Mouse (Mus musculus): Measurements from ENCODE around the gene H2-Oa. TPM values are rescaled to one million over a fixed set of nuclear protein-coding genes. Genes with fewer than 3 reads are reported as not detected.

H2-Oa gene
- 2.1 and 2.5 TPM in 2 replicates for polyA plus RNA-seq (2012; rRNA removed)

DNA sequence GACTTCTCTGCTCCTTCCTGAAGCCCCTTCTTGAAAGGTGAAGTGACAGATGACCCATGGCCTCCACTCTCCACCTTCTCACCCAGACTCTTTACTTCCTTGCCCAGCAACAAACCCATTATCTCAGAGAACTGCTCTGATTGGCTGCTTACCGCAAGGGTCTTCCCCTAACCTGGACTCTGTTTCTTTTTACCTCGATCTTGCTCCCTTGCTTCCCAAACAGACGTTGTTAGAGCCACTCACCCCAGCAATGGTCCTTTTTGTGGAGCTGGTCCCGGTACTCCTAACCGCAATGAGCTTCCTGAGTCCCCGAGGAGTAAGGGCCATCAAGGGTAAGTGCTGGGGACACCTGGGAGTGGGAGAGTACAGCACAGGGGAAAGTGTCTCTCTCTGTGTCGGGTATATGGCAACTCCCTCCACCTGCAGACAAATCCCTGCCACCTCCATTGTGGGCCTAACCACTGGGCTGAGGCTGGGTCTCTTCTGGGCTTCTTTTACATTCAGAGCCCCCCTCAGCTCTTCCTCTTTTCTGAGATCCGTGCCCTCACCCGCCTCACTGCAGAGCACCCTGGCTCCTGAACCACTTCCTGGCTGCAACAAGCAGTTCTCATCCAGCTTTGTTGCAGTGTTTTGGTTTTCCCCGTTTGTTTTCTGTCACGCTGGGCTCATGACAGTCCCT is at the start of gene H2-Oa:
TSS of gene H2-Oa (plus strand) at position 144 of the 679 bp plus-strand sequence.
- DNase-seq (ENCODE audit: low read depth) = no peak

DNA sequence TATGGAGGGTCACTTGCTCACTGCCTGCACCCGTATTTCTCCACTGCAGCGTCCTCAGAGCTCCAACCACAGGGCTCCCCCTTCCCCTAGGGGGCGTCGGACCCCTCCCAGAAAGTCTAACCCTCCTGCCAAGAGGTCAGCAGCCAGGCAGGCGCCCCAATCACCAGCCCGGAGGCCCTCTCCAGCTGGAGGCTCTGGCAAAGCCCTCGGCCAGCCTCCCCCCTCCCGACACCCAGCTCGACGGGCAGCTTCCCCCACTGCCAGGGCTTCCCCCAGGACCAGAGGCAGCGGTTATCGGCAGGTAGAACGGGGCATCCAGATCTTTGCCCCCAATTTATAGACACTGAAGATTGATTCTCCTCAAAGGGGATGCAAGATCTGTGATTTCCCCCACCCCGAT is 46.2 kb upstream of the H2-Oa start:
- no peak for DNase-seq (ENCODE audit: low read depth)

GRCm38 (mm10) chr17:34047404-34048050 is 44.6 kb upstream of the H2-Oa start:
- DNase-seq (ENCODE audit: low read depth) = no peak

- no peak for DNase-seq (ENCODE audit: low read depth)
These were observed 34.9 kb upstream of the H2-Oa start for GRCm38 (mm10) chr17:34057224-34057623.

GRCm38 (mm10) chr17:34068864-34069263 is 23.3 kb upstream of the H2-Oa start:
- DNase-seq (ENCODE audit: low read depth) = no peak

DNA sequence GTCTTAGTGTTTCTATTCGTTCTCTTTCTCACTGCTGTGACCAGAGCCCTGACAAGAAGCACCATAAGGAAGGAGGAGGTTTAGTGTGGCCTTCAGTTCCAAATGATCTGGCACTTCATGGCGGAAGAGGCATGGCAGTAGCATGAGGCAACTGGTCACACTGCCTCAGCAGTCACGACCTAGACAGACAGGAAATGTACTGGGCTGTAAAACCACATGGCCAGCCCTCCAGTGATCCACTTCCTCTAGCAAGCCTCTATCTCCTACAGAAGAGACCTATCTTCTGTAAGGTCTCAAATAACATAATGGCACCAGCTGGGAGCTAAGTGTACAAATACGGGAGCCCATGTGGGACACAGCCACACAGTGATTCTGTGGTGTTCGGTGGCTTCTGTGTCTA is 20.0 kb upstream of the H2-Oa start:
- no peak for DNase-seq (ENCODE audit: low read depth)

GRCm38 (mm10) chr17:34075271-34075670 is 16.9 kb upstream of the H2-Oa start:
- peak; percentile 5 for DNase-seq (ENCODE audit: low read depth)

DNA sequence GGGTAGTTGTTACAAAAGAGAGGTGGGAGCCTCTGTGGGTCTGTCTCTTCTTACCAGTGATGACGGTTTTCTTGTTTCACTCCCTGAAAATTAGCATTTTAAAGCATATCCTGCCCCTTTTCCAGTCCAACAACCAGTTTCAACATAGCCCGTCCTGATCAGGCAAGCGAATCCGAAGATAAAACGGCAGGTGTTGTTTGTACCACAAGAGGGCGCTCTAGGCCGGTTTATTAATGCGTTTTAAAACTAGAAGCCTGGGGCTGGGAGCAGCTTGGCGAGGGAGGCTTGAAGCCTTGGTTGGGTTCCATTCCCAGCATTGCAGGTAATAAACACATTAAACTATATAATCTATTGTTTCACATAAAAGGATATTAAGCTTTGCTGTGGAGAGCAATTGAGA is 14.6 kb upstream of the H2-Oa start:
- peak; percentile 13 for DNase-seq (ENCODE audit: low read depth)

DNA sequence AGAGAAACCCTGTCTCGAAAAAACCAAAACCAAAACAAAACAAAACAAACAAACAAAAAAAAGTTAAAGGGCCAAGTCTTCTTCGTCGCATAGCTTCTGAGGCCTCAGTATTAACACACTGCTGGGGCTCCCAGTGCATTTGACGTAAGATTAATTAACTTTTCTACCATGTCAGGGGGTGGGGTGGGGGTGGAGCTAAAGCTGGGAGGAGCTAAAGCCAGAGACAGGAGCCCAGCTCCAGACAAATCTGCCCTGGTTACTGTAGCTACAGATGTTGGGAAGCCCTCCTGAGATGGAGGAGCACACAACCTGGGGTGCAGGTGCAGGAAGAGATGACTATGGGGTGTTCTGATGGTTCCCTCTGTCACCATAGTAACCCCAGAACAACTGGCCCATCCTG is 14.0 kb upstream of the H2-Oa start:
- DNase-seq (ENCODE audit: low read depth) = no peak

DNA sequence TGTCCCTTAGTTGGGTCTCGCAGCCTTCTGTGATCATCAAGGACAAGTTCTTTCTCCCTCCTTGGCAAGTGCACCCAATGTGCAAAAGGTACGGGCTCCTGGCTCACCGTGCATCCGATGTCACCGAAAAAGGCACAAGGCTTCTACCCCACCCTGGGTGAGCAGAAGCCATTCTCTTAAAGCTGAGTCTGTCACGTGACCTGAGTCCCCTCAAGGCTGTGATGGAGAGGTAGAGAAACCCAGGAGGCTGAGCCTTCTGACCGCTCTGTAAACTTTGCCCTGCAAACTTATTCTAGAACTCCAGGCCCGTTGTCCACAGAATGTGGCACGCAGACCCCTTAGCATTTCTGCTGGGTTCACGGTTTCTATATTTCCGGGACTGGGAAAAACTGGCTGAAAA is 13.1 kb upstream of the H2-Oa start:
- DNase-seq (ENCODE audit: low read depth) = no peak

- no peak for DNase-seq (ENCODE audit: low read depth)
These were observed 12.5 kb upstream of the H2-Oa start for GRCm38 (mm10) chr17:34079621-34080020.

GRCm38 (mm10) chr17:34083104-34083503 is 9.0 kb upstream of the H2-Oa start:
- no peak for DNase-seq (ENCODE audit: low read depth)

- DNase-seq (ENCODE audit: low read depth) = no peak
These were observed 4.8 kb upstream of the H2-Oa start for GRCm38 (mm10) chr17:34087386-34087785.

GRCm38 (mm10) chr17:34088124-34088523 is 4.0 kb upstream of the H2-Oa start:
- DNase-seq (ENCODE audit: low read depth) = no peak

DNA sequence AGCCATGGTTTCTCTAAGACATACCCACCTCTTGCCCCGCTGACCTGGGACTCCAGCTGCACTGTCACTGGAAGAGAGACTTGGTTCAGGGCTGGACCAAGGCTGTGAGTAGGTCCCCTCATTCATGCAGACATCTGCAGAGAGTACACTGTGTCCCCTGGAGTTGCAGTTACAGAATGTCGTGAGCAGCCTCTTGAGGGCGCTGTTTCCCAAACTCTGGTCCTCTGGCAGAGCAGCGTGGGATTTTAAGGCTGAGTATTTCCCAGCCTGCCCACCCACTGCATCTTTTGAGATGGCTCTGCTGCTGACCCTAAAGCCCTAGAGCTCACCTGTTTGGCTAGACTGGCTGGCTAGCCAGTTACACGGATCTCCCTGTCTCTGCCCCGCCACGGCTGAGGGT is 1.2 kb upstream of the H2-Oa start:
- no peak for DNase-seq (ENCODE audit: low read depth)

DNA sequence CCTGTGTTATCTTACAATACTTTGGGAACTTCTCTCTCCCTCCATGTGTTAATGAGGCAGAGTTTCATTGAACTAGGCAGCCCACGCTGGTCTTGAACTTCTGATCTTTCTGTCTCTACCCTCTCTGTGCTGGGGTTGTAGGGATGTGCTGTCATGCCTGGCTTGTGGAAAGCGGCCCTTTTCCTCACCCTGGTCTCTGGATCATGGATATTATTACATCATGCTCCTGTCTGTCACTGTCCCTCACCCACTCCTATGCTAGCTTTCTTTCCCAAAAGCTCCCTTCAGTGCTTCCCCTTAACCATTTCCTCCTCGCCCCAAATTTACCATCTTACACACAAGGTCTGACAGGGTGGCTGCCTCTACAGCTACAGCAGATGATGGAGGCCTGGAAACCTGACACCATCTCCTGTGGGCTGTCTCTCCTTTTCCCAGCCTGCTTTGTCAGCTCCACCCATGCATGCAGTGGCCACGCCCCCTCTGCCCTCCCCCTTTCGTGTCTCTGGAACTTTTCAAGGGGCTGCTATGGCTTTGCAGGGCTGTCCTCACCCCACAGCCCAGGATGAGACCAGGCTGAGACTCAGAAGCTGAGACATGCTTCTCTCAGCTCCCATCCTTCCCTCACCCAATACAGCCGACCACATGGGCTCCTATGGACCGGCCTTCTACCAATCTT is 1.2 kb downstream of the H2-Oa start:
- no peak for DNase-seq (ENCODE audit: low read depth)

- no peak for DNase-seq (ENCODE audit: low read depth)
These were observed 2.3 kb downstream of the H2-Oa start for GRCm38 (mm10) chr17:34094283-34095035.

GRCm38 (mm10) chr17:34096497-34097010 is 4.4 kb downstream of the H2-Oa start:
- DNase-seq (ENCODE audit: low read depth) = no peak

DNA sequence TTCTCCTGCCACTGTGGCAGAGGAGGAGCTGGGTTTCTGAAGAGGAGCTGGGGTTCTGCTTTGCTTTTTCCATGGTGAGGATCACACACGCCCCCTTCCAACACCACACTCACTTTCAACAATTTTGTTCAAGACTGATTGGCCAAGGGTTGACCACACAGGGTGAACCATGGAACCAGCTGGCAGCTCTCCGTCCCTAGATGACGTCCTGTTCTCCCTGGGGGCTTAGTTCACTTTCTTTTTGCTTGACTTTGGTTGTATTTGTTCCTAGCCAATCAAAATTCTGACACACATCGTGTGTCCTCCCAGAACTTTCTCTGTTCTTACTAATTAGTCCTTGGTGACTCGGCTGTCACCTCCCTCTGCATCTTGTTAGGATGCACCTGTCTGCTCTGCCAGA is 5.1 kb downstream of the H2-Oa start:
- DNase-seq (ENCODE audit: low read depth) = no peak

- no peak for DNase-seq (ENCODE audit: low read depth)
These were observed 6.8 kb downstream of the H2-Oa start for GRCm38 (mm10) chr17:34098709-34099479.

- DNase-seq (ENCODE audit: low read depth) = no peak
These were observed 7.4 kb downstream of the H2-Oa start for GRCm38 (mm10) chr17:34099531-34099930.

Data from gonadal fat pad, adult 2 months (tissue).